Mouse (Mus musculus) thymus, adult 18-20 months (tissue): ENCODE measurements around the gene Ubqlnl.

Experiments used
- DNase-seq, 2 experiments: peaks; one replicate each; pipeline ENCODE4 v3.0.0; 2022; ENCODE audit warnings: mixed read lengths in 2 of 2

Ubqlnl gene

GRCm38 (mm10) chr7:104150456-104150855 is at the start of gene Ubqlnl:
Ubqlnl (minus strand) TSS chr7:104150556.
- DNase-seq = no peak

- DNase-seq = peak; percentile 29 to 41
Measured at GRCm38 (mm10) chr7:104199822-104200221, 49.5 kb upstream of the Ubqlnl start.

DNA sequence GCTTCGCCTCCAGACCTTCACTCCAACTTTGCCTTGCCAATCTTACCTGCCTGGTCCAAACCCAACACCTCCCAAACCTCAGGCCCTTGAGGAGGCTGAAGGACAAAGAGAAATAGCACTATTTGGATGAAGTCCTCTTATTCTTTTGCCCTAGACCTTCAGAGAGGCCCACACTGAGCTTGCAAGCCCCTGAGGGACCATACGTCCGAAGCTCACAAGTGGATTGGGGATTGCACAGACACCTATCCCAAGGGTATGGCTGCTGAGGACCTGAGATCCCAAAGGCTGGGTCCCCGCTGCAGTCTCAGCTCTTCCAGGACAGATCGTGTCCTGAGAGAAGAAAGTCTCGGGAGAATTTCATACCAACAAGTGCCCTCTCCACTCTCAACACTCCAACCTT is 45.5 kb upstream of the Ubqlnl start, which contains the start of gene Olfr649:
Olfr649 (minus strand) TSS at position 101 of the 400 bp plus-strand sequence.
- no peak for DNase-seq

DNA sequence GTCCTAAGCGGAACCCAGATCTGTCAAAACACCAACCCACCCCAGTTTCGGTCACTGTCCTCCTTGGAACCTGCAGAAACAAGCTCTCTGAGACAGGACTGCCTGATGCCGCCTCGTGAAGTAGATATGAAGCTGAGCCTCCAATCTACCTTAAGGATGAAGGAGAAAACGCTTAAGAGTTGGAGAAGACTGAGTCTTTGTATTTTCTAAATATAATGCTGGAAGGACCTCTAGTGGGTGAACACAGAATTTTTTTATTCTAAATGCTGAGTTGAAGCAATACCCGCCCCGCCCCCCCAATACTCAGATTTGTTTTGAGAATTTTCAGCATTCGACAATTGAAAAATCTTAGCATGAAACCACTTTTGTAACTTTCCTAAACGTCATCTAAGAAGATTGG is 40.9 kb upstream of the Ubqlnl start:
- no peak for DNase-seq

- DNase-seq = no peak
Measured at GRCm38 (mm10) chr7:104183292-104183691, 32.9 kb upstream of the Ubqlnl start, which contains the start of gene Olfr648. Olfr648 (minus strand) TSS chr7:104183392.

DNA sequence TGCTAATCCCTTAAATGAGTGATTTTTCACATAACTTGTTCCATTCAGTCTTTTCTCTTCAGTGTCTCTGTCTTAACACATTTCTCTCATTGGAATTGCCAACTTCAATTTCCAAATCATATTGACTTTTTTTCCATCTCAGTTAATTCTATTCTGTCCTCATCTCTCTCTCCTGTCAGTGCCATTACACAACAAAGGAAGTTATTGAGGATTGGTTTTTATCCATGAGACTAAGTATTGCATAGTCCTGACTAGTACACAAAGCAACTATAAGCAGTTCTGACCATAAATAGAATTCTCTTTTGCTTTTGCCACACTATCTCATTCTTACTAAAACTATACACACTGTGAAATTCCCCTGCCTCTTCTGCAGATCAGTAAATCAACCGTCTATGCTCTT is 28.7 kb upstream of the Ubqlnl start:
- no peak for DNase-seq

DNA sequence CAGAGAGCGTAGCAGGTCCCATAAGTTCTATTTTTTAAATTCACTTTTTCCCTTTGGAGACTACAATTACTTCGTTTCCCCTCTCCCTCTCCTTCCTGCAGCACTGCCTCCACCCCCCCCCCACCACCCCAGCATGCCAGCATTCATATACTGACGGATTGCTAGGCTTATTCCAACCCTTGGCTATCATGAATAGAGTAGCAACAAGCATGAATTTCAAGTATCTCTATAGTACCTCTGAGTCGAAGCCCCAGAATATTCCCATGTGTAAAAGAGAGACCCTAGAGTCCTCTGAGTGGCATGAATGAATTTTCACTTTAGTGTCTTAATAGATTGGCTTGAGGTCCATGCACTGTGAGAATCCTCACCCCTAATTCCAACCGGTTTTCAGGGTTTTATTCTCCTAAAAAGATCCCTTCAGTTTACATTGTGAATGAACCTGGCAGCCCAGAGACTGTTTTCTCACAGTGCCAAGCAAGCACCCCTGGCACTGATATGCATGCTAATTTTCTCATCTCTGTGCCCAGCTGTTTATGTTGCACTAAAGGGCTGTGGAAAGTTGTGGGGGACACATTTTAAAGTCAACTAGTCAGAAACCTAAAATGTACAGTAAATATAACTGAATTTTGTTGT is 28.2 kb upstream of the Ubqlnl start:
- DNase-seq = no peak

DNA sequence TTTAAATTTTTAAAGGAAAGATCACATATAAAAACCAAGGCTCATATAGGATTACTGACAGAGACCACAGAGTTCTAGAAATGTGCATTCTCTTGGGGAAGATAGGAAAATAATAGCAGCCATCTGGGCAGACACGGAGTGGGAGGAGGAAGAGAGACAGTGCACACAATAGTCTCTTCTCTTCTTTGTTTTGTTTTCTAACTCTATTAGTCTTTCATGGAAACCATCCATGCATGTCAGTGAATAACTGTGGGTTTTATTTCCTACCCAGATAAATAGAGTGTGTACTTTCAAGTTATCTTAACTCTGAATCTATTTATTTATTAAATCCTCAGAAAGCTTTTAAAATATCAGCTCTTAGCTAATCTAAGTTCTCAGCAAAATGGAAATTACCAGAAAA is 24.7 kb upstream of the Ubqlnl start:
- no peak for DNase-seq

DNA sequence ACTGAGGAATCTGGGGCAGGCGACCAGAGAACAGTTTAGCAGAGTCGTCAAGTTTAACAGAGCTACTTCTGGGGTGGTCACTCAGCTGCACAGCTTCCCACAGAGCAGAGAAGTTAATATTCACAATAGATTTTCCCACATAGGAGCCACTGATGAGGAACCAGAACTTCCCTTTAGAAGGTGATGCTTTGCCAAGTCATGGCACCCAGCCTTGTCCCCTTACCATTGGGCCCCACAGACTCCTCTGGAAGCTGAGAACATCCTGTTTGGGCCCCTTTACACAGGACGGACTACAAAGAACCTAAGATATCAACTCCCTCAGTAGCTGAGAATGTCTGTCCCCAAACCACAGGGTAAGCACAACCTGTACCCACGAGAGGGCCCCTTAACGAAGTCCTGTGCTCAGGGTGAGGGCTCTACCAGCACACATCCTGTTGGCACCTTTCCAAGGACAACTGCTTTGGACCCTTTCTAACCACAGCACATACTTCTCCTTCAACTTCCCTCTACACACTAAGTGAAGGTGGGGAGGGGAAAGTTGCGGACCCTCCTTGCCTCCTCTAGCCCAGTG is 19.4 kb upstream of the Ubqlnl start:
- peak in 1 of 2 experiments; percentile 9 for DNase-seq

GRCm38 (mm10) chr7:104167105-104167504 is 16.7 kb upstream of the Ubqlnl start:
- no peak for DNase-seq

DNA sequence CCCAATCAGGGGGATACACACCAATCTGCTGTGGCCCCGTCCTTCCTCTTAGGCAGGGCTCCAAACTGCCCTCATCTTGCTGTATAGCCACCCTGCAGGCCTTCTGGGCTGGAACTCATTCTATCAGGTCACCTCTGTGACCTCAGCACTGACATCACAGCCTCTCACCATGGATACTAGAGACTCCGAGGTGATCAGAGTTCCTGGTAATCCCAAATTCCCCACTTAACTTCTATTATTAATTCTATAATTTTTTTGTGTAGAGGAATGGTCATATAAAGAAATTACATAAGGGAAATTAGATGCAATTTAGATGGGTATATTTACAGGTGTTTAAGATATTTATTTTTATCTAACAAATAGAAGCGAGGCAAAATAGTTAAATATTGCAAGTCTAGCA is 7.2 kb downstream of the Ubqlnl start, which contains the start of gene Ubqln3:
Ubqln3 (minus strand) TSS at position 101 of the 400 bp plus-strand sequence.
- no peak for DNase-seq

DNA sequence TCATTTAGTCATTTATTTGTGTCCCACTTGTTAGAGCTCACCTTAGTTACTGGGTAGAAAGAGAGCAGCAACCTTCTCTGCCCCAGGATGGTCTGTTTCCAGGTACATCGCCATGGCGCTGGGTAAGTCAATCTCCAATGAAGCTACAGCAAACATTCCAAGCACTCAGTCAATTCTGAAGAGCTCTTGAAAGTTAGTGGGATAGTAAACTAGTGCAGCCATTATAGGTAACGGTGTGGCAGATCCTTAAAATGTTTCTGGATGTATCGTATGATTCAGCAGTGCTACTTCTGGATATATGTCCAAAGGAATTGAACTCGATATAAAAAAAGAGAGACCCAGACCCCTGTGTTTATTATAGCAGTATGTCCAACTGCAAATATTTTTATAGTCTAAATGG is 13.1 kb downstream of the Ubqlnl start, which contains the start of gene Olfr643:
Olfr643 (minus strand) TSS at position 101 of the 400 bp plus-strand sequence.
- no peak for DNase-seq

DNA sequence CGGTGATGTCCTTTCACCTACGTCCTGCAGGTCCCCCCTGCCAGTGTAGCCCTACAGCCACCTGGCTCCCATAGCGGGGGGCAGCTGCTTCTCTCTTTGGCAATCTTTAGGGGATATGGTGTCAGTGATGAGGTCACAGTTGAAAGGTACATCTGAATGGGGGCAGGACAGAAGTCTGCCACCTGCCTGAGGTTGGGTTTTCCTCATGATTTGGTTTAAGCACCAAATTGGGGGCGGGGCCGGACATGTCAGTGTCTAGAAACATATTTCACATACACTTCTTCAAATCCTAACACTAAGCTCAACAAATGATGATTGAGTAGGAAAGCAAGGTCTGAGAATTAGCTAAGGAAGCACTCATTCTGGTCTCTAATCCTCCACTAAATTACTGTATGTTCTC is 20.6 kb downstream of the Ubqlnl start, which contains the start of gene Ubqln5:
Ubqln5 (minus strand) TSS at position 101 of the 400 bp plus-strand sequence.
- DNase-seq = no peak

DNA sequence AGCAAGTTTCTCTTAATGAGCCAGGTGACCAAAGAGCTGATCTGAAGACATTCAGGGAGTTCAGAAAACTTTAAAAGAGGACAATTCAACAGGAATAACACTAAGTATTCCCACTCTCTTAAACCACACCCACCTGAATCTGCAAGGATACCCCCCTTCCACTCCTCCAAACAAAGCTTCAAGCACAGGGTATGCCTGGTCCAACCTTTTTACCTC is 45.7 kb downstream of the Ubqlnl start, which contains the start of gene Olfr646:
Olfr646 (plus strand) TSS at position 117 of the 216 bp plus-strand sequence.
- DNase-seq = no peak

GRCm38 (mm10) chr7:104103913-104104756 is 46.2 kb downstream of the Ubqlnl start:
- DNase-seq = no peak
